Mouse (Mus musculus): Measurements from ENCODE around the gene Fastk.

Gene Fastk

GRCm38 (mm10) chr5:24444746-24445427 lies at the start of gene Fastk:
Fastk (minus strand) TSS chr5:24445287.
- DNase-seq: peak; percentile 93

DNA sequence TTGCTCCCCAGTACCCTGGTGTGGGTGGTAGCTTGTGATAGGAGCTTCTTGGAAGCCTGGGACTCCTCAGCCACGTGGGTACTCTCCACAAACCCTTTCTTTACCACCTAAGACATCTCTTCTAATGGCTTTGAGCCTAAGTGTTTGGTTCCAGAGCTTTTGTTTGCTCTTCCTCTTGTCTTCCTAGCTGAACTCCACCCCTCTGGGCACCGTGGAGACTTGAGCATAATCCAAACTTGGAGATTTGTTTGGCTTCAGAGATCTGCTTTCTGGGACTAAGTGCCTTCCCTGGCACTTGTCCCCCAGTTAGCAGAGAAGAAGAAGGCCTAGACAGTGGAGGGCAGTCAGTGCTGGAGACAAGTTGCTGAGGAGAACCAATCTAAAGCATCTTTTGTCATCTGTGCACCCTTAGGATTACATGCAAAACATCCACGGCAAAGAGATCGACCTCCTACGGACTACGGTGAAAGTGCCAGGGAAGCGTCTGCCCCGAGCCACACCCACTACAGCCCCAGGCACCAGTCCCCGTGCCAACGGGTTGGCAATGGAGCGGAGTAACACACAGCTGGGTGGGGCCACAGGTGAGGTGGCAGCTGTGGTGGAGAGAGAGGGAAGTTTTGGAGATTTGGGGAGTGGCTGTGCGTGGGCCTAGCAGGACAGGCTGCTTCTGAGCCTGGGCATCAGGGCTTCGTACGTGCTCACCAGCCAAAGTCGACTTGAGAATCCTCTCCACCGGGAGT lies 47.6 kb upstream of the Fastk start:
- no peak for DNase-seq

GRCm38 (mm10) chr5:24490413-24490920 lies 45.4 kb upstream of the Fastk start:
- DNase-seq: no peak

DNA sequence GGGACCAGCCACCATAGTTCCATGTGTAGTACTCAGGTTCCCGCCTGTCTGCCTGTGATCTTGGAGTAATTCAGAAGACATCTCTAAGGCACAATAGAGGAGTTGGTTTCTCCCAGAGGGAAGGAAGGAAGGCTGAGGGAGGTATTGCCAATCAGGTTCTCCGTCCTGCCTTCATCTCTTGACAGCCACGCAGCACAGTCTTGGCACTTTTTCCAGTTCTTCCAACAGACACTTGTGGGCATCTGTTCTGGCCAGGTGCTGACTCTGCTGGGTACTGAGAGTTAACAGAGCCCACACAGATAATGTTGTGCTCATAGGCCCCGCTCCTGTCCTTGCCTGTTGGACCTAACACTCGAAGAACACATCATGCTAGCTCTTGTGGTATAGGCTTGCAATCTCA lies 41.7 kb upstream of the Fastk start:
- DNase-seq: no peak

DNA sequence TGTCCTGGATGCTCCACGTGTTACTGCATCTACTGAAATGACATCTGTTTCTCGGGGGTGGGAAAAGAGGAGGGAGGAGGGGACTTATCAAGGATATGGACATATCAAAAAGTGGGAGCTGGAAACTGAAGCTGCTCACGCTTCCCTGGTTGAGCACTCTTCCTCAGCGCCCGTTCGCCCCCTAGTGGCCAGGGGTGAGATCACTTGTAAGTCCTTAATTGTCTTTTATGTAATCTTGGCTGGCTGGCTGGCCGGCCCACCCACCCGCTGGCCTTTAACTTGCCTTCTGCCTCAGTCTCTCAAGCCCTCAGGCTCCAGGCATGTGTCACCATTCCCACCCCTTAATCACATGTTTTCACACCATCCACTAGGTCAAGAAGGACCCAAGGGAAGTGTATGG lies 41.0 kb upstream of the Fastk start:
- DNase-seq: peak; percentile 76

- DNase-seq: no peak
These were observed 39.9 kb upstream of the Fastk start for GRCm38 (mm10) chr5:24484963-24485362.

DNA sequence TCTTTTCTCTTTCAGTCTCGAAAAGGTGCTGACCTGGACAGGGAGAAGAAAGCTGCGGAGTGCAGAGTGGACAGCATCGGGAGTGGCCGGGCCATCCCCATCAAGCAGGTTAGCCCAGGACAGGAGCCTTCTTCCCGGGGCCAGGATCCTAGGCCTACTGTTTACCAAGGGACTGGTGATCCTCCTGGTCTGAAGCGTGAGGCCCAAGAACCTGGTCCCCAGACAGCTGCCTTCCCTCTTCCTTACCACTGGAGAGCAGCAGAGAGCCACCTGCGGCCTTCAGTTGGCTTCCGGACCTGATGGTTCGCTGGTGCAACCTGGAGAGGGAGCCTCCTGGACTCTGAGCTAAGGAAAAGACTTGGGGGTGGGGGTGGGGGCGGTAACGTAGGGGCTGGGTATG lies 38.2 kb upstream of the Fastk start:
- peak; percentile 54 for DNase-seq

GRCm38 (mm10) chr5:24482247-24483079 lies 37.4 kb upstream of the Fastk start:
- DNase-seq: no peak

GRCm38 (mm10) chr5:24481647-24482046 lies 36.6 kb upstream of the Fastk start:
- DNase-seq: peak; percentile 40

- DNase-seq: no peak
These were observed 32.8 kb upstream of the Fastk start for GRCm38 (mm10) chr5:24477909-24478308.

DNA sequence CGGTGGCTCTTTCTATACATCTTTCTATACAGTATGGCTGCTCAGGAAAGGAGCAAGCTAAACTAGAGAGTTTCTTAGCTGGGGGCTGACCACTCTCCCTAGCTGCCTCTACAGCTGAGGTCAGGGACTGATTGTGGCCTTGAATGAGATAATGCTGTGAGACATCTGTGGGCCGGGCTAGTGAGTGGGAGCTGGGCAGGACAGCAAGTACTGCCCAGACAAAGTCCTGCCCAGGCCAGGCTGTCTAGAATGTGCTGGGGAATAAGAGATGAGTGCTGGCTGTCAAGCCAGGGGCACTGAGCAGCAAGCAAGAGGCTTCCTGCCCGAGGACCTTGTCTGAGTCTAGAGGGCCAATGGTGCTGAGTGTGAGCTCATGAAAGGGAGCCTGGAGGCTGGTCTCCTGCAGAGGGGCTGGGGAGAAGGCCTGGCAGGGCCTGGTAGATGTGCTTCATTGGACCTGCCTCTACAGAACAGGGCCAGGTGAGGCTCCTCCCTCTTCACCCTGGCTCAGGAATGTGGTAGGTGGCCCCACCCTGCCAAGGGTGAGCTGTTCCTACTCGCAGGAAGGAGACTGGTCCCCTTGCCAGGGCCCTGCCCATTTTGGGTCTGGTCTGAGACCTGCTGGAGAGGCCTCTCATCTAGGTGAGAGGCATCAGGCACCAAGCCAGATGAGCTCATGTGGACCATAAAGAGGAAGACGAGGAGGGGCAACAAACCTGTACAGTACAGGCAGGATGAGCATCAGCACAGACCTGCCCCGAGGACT lies 30.6 kb upstream of the Fastk start:
- DNase-seq: no peak

- DNase-seq: peak; percentile 56
These were observed 29.7 kb upstream of the Fastk start for GRCm38 (mm10) chr5:24474723-24475261.

GRCm38 (mm10) chr5:24474025-24474722 lies 29.1 kb upstream of the Fastk start:
- DNase-seq: no peak

DNA sequence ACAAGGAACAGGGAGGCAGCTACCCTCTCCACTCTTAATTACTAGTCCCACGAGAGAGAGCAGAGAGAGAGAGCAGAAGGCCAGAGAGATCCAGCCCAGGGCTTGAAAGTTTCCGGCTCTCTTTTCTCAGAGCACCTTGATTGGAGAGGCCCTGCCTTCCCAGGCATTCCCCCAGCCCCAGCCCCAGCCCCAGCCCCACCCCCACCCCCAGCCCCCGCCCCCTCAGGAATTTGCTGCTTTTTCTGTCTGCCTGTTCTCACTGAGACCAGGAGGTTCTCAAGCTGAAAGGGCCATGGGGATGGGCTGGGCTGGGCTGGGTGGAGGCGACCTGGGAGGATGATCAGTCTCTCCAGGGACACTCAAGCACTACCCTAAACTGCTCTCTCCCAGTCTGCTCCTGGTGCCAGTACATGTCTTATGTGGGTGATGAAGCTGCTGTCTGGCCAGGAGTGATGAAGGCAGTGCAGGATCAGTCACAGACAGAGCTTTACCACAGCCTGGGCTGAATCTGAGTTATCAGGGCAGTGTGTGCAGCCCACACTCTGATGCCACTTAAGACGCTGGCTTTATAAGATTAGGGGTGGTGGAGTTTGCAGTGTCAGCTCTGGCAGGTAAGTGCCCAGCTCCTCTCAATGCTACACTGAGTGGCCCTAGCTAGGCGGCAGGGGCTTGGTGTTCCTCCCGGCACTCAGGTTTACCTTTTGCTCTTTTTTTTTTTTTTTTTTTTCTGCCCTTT lies 28.0 kb upstream of the Fastk start:
- DNase-seq: no peak

DNA sequence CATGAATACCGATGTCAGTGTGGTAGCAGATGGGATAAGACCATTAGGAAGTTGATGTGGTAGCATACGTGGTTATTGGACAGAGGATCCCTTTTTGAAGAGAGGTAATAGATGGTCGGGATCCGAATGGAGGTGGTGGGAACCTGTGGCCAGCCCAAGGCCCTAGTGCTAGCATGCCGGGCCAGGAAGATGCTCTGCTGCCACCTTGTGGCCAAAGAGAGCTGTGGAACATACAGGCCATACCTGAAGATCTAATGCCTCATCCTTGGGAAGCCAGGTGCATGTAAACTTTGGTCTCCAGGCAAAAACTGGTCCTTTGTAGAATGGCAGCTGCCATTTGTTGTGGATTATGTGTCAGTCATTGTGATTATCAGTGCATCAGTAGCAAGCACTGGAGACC lies 25.5 kb upstream of the Fastk start:
- peak; percentile 79 for DNase-seq

GRCm38 (mm10) chr5:24466762-24467161 lies 21.7 kb upstream of the Fastk start:
- no peak for DNase-seq

DNA sequence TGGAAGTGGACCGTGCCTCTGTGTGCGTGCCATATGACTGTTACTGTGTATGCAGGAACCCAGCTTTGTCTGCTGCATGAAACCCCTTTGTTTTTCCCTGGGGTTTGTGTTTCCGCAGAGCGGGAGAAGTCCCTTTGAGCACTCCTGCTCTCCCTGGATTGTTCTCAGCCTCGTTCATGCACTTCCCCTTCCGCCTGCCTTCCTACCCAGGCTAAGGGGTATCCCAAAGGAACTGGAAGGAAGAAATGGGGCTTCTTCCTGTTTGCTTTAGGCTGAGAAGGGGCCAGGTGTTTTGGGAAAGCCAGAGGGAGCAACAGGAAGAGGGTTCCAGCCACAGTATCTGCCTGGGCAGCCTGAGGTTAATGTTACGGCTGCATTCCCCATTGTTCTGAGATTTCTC lies 10.5 kb upstream of the Fastk start:
- DNase-seq: no peak

GRCm38 (mm10) chr5:24455076-24455475 lies 10.0 kb upstream of the Fastk start:
- no peak for DNase-seq

- DNase-seq: no peak
These were observed 8.9 kb upstream of the Fastk start for GRCm38 (mm10) chr5:24453985-24454303.

DNA sequence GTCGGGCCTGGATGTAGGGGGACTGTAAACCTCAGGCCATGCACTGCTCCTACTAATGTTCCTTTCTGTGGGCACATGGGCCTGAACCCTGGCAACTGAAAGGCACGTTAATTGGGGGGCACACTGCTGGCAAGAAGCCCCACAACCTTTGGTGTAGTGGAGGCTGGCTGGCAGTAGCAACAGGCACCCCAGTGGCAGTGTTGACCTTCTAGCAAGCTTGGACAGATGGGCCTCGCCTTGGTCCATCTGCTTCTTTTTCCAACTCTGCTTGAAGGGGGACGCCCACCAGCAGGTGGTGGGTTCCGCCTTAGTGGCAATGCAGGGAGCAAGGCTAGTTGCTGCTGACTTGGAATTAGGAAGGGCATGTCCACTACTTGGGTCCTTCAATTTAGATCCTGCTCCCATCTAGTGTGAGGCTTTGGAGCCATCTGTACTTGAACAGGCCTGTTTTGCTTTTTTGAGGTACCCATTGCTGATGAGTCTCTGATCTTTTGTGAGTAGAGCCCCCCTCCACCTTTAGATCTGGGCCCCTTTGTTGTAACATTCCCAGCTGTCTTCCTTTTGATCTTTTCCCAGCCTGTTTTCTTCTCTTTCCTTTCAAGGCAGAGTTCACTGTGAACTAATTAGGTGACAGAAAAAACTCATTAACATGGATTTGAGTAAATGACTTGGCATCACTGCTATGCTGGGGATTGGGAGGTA lies 8.3 kb upstream of the Fastk start:
- DNase-seq: no peak

Measured in thymus, postnatal 25 days (tissue).